Mouse (Mus musculus) ovary, postnatal 14 days (tissue): ENCODE data around the gene Ccdc93.

ENCODE experiments used
- DNase-seq: peaks from one replicate; pipeline ENCODE4 v3.0.0; 2022; ENCODE audit warnings: low spot score

Ccdc93 gene

DNA sequence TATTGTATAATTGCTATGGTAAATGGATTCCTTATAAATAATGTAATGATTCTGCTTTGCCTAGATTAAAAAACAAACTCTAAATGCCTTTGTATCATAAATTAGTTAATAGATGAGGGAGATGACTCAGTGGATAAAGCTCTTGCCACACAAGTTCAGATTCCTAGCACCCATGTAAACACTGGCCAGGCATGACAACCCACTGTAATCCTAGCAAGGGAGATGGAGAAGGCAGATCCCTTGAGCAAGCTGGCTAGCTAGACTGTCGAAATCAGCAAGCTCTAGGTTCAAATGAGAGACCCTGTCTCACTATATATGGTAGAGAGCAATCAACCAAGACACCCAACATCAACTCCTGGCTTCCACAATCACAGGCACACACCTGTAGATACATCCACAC lies 87.8 kb downstream of the Ccdc93 start:
- DNase-seq = no peak

GRCm38 (mm10) chr1:121527061-121527460 lies 96.2 kb downstream of the Ccdc93 start:
- no peak for DNase-seq

DNA sequence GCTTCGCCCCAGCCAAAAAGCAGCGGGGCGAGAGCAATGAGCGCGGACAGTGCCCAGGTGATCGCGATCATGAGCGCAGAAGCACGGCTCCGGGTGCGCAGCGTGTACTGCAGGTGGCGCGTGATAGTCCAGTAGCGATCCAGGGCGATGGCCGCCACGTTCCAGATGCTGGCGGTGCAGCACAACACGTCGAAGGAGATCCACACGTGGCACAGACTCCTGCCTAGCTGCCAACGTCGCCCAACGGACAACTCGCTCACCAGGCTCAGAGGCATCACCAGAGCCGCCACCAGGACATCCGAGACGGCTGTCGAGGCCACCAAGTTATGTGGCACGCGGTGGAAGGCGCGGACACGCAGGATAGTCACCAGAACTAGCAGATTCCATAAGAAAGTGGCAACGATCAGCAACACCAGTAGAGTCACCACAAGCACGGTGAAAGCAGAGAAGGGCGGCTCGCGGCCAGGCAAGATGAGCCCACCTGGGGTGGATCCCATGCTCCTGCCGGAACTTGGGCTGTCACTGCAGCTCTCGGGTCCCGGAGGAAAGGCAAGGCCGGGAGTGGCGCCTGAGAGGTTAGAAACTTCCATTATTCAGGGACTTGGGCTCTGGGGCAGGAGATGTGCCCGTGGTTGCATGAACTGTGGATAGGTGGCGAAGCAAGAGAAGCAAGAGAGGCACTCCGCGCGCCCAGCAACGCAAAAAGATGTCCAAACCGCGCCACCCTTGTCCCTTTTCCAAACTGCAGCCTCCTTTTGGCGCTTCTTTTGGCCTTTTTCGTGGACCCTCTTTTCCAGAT lies 97.0 kb downstream of the Ccdc93 start:
- no peak for DNase-seq

DNA sequence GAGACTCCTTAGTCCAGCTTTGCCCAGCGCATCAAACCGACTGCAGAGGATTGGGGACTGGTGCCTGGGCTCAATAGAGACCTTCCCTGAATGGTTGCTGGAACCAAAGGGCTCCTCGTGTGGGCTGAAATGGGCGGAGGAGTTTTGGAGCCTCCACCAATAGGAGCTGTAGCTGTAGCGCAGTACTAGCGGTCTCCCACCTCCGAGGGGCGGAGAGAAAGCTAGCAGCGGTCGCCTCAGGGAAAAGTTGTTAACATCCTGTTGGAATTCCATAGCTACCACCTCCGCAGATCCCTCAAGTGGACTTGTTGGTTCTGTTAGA lies 97.5 kb downstream of the Ccdc93 start, which contains the start of gene Htr5b:
Htr5b (minus strand) TSS at position 67 of the 322 bp plus-strand sequence.
- DNase-seq = no peak

DNA sequence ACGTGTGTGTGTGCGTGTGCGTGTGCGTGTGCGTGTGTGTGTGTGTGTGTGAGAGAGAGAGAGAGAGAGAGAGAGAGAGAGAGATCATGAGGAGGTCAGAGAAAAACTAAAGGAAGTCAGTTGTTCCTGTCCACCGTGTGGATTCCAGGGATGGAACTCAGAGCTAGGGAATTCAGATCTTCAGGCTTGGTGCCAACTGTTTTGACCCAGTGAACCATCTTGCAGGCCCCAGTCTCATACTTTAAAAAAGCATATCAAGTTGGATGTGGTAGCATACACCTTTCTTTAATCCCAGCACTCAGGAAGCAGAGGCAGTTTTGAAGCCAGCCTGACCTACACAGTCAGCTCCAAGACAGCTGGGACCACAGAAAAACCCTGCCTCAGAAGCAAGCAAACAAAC lies 98.4 kb downstream of the Ccdc93 start:
- DNase-seq = no peak

GRCm38 (mm10) chr1:121531439-121531838 lies 100.6 kb downstream of the Ccdc93 start:
- no peak for DNase-seq

DNA sequence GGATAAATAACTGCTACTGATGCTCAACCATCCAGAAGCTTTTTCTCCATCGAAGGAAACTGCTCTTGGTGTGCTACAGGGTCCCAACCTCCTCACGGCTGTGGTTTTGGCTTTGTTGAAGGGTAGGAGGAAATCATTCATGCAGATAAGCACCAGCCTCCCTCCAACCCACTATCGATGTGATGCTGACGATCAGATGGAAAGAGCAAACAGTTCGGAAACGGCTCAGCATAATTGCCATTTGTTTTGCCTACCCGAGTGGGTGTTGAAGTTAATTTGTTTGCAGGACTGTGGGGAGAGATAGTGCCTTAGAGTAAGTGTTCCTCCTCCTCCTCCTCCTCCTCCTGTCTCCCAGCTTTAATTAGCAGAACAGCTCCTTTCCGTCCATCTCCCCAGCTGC lies 109.5 kb downstream of the Ccdc93 start:
- no peak for DNase-seq

GRCm38 (mm10) chr1:121546844-121547243 lies 116.0 kb downstream of the Ccdc93 start:
- DNase-seq = no peak

DNA sequence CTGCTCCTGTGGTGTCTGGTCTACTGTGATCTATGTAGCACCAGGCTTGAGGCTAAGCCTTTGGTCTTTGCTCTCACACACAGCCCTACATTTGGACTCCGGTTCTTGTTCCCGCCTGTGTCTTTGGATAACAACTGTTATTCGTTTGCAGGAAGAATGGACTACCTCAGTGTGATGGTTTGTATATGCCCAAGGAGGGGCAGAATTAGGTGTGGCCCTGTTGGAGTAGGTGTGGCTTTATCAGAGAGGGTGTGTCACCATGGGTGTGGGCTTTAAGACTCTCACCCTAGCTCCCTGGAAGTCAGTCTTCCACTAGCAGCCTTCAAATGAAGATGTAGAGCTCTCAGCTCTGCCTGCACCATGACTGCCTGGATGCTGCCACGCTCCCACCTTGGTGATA lies 117.8 kb downstream of the Ccdc93 start:
- DNase-seq = no peak

DNA sequence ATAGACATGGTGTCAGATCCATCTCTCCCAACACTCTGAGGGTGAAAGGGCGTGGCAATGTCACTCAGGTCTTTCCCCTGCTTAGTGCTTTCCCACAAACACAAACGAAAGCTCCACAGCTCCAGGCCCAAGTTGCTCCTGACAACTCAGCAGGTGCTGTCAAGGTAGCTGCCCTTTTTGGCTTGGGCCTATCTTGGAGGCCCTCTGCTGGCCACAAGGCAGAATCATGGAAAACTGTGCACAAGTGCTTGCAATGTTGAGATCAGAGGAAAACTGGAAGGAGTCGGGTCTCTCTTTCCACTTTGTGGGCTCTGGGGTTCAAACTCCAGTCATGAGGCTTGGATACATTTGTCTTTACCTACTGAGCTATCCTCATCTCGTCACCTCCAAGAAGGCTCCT lies 118.6 kb downstream of the Ccdc93 start:
- no peak for DNase-seq

DNA sequence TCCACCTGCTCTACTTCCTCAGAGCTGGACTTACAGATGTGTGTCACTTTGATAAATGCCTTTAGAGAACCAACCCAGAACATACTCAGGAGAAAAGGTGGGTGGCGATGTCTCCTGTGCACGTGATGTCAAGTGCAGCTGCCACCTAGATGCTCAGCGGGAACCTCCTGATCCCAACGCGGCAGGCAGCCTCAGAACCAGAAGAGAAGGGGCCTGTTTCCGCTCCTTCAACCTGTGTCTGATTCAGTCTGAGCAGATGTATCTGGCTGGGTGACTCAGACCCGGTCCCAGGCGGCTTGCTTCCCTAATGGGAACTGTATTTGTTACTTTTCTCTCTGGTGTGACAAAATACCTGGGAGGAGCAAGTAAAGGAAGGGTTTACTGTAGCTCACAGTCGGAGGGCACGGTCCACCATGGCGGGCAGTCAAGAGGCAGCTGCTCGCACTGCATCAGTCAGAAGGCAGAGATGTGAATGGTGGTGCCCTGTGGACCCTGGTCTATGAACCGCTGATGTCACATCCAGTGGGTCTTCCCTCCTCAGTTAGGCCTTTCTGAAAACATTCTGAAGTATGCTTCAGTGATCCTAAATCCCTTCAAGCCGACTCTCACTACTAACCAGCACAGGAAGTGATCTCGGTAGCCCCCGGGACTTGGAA lies 120.1 kb downstream of the Ccdc93 start:
- DNase-seq = no peak

GRCm38 (mm10) chr1:121551457-121551835 lies 120.6 kb downstream of the Ccdc93 start:
- no peak for DNase-seq
